Mouse (Mus musculus): ENCODE data around the gene Atp10b.

Atp10b gene

DNA sequence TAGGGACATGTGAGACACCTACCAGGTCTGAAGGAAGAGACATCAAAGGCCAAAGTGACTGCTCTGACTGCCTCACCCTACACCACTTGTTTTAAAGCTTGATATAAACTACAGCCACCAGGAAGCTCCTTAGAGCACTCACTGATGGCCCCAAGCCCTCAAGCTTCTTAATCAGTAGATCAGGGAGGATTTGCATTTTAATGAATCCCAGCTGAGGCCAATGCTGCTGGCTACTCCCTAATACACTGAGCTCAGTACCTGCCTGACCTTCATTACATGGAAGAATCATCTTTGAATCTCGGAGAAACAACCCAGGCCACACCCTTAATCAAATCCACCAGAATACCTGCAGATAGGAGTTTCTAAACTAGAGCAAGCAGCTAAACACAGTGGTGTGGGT, 161.3 kb downstream of the Atp10b start:
- no peak for ATAC-seq (ENCODE audit: insufficient number of reproducible peaks, low FRiP score, low TSS enrichment)

All from cerebellum, adult (tissue).